Mouse (Mus musculus) gastrocnemius, adult 2 months (tissue): ENCODE measurements at regions not wholly inside any gene's neighbourhood (a gene's known extent, or its start where the extent isn't known, plus 50 kb on each side); places are given as distances from the start of the nearest gene placed in this dataset.

Experiments used
- DNase-seq: peaks from one replicate; pipeline ENCODE4 v3.0.0; 2022
- H3K27ac ChIP-seq: fragments of 200-600 bp; 2 replicates; pipeline ENCODE4 v1.8.1; 2022; ENCODE audit warnings: mild to moderate bottlenecking
- H3K4me3 ChIP-seq: fragments of 200-600 bp; 2 replicates; pipeline ENCODE4 v1.8.1; 2022; ENCODE audit warnings: mild to moderate bottlenecking, moderate library complexity
- CTCF ChIP-seq: fragments of 200-600 bp; IDR thresholded peaks from 2 replicates; pipeline ENCODE4 v1.8.1; 2022; ENCODE audit warnings: antibody characterized with exemption, mild to moderate bottlenecking, moderate library complexity
- intact Hi-C: fragments of 180-260 bp; cut with DNase I; formaldehyde crosslinking; loops from one replicate; pipeline ENCODE4 v1.15.1; 2025

DNA sequence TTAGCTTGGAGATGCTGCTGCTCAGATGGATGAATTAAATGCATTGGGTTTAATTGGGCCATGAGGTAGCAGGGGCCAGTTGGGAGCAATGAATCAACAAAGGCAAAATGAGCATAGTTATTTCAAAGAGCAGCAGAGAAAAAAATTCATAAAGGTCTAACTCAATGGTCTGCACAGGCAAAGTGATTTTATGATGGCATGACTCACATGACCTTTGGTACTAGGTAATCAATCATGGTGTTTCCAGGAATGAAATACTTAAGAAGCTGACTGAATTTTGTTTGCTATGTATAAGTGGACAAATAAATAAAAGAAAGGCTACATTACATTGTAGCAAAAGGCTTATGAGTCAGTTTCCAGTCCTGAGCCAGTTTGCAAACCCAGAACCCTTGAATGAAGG lies 158.5 kb downstream of the Ahr start:
- intact Hi-C loops: no loop called here
- H3K4me3 ChIP-seq: no peak overlapping the region
- TF ChIP-seq CTCF: no peak
- DNase-seq: no peak
- no peak overlapping the region for H3K27ac ChIP-seq

DNA sequence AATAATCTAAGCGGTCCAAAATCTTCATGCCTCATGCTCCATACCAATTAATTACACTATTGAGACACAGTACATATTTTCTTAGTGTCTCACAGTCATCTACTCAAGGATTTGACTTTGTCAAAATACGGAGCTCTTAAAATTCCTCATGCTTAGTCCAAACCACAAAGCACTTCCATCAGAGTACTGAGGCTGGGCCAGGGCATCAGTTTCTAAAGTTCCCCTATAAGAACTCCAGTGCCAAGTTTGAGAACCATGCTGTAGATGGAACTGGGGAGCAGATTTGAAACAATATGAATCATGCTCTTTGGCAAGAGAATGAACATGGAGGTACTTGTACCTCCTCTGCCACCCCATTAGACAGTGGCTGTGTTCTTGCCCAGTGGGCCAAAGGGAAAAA lies 176.9 kb downstream of the Ahr start:
- Histone ChIP-seq H3K4me3 (no peak overlapping the region), H3K27ac (no peak overlapping the region)
- no peak for TF ChIP-seq CTCF
- intact Hi-C loops: no loop called here
- DNase-seq: no peak

DNA sequence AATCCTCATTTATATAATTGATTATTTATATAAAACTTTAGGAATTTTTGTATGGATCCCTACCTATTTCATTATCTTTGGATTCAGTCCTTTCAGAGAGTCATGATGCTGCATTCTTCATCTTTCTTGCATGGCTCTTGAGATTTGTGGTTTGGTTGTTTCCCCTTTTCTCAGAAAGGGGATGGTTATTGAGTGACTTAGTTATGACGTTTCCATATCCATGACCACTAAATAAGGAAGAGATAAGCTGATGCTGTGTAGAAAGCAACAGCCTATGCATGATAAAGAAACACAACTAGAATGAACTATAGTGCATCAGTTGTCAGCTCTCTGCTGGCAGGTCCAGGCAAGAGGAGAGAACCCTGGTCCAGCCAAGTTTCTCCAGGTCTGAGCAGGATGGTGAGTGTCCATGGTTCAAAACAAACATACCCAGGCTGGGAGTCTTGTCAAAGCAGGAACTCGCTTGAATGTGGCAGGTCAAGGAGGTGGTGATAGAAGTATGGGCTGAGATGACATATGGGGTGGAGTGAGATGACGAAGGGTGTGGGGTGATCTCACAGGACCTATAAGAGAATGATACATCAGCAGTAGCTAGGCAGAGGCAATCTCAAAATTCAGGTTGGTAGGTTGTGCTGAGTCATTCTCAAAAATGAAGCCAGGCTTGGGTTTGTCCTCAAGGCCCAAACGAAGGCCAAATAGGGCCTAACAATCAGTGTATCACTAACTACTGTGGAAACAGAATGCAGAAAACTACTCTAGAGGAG lies 196.5 kb downstream of the Ahr start:
- intact Hi-C loops: loop anchor here (10.0 kb wide), 1 partner anchor 114 kb away; no protein-coding TSS in a partner anchor
- Histone ChIP-seq H3K27ac (no peak overlapping the region), H3K4me3 (no peak overlapping the region)
- no peak for TF ChIP-seq CTCF
- no peak for DNase-seq

DNA sequence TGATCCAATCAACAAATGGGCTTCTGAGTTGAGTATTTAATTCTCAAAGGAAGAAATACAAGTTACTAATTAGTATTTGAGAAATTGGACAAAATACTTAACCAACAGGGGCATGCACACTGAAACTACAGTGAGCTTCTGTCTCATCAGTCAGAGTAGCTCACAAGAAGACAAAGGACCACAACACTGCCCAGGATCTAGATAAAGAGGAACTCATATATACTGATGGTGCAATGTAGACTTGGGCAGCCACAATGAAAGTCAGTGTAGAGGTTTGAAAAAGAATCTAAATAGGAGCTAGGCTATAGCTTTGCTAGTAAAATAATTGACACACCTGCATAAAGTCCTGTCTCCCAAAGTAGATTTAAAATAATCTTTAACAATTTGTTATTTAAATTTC lies 198.5 kb downstream of the Ahr start:
- no peak for TF ChIP-seq CTCF
- no peak for DNase-seq
- Histone ChIP-seq H3K27ac (no peak overlapping the region), H3K4me3 (no peak overlapping the region)
- intact Hi-C loops: loop anchor here (10.0 kb wide), 1 partner anchor 112 kb away; no protein-coding TSS in a partner anchor

DNA sequence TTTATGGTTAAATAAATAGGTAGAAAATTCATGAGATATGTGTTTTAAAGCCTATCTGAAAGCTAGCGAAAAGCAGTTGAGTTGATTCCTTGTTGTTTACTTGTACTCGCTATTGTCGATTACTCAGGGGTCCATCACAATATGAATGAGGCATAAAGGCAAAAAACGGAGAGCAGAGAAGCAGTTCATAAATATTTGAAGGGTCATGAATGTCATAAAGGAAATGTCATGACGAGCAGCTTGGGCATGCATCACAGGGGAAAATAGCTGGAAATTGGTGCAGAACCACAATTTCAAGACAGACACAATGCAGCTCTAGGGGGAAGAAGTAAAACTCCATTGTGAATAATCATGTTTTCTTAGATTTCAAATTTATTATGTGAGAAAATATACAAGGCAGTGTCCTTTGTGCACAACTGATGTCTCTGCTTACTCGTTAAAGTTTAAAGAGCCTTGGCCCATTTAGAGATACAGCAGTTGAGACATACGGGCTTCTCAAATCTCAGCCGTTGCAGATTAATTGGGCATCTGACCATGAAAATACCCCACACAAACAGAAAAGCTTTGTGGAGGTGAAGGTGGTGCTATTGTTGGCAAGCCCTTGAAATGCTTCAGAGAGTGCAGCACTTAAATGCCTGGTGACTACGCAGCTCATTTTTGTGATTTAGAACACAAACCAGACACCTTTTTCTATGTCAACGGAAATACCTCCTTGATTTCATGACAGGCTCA lies 200.3 kb downstream of the Ahr start:
- intact Hi-C loops: loop anchor here (10.0 kb wide), 1 partner anchor 110 kb away; no protein-coding TSS in a partner anchor
- no peak for TF ChIP-seq CTCF

DNA sequence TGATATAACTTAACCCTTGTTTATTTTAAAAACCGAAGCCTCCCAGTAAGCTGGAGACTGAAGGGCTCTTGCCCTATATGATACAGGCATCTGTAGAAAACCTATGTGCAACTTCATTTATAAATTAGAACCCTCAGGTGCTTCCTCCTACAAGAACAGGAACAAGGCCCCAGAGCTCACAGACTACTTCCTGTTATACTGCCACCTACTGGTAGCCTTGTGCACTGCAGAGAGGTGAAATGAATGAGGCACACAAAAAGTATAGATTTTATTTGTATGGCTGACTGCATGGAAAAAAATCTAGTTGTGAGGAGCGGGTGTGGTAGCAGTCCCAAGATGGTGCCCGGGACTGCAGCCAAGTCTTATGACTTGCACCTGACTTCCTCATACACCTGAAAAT lies 203.5 kb downstream of the Ahr start:
- DNase-seq: peak; percentile 21
- Histone ChIP-seq H3K4me3 (no peak overlapping the region), H3K27ac (no peak overlapping the region)
- peak; percentile 69 for TF ChIP-seq CTCF
- intact Hi-C loops: loop anchor here (10.0 kb wide), 1 partner anchor 107 kb away; no protein-coding TSS in a partner anchor

More for the DNA sequence above, 200.3 kb downstream of the Ahr start:
- Histone ChIP-seq H3K27ac (no peak overlapping the region), H3K4me3 (no peak overlapping the region)
- no peak for DNase-seq

DNA sequence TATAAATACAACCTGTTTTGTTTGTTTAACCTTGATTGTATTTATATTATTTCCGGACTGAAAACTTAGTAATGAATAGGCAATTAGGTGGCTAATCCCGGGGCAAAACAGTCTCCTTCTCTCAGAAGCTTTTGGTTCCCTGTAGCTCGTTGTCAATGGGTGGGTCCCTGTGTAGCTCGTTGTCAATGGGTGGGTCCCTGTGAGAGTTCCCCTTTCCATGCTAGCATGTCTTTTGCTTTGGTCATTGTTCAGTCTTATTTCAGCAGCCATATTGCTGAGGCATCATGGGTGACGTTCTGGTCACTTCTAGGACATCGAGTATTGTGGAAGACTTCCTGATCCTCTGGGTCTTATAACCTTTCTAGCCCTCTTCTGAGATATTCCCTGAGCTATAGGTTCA lies 205.1 kb downstream of the Ahr start:
- intact Hi-C loops: loop anchor here (10.0 kb wide), 1 partner anchor 105 kb away; no protein-coding TSS in a partner anchor
- no peak for TF ChIP-seq CTCF
- H3K4me3 ChIP-seq: no peak overlapping the region
- DNase-seq: no peak
- H3K27ac ChIP-seq: no peak overlapping the region

DNA sequence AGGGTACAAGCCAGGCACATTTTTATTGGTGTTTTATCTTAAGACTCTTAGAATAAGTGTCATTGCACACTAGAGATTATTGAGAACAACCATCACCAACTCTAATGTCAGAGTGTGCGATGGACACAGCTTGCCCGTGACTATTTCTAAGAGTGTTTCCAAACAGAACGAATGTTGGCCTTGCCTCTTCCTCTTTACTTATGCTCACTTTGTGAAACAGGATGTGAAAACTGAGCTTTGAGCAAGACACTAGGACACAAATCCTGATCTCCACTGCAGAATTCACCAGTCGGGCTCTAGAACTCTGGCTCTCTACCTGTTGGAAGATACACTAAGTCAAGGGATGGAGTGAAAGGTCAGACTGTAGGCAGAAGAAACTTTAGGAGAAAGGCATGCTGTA lies 215.3 kb downstream of the Ahr start:
- no peak for TF ChIP-seq CTCF
- Histone ChIP-seq H3K27ac (no peak overlapping the region), H3K4me3 (no peak overlapping the region)
- intact Hi-C loops: no loop called here
- no peak for DNase-seq

DNA sequence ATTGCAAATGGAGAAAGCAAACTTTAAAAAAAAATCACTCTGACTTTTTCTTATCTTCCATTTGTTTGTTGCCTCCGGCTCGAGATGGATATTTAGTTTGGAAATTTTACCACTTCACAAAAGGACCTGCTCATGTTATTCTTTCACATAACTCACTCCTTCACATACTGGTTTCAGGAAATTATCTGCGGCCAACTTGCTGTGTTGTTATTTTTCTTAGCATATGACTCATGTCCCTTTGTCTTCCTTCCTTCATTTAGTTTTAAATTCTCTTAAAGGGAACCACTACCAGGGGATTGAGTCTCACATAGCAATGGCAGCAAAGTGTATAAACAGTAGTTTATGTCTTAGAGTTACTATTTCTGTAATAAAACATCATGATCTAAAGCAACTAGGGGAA lies 217.8 kb downstream of the Ahr start:
- Histone ChIP-seq H3K4me3 (no peak overlapping the region), H3K27ac (peak overlapping the region; percentile 31; the same call in 1 of the 2 replicates)
- TF ChIP-seq CTCF: no peak
- no peak for DNase-seq
- intact Hi-C loops: no loop called here

DNA sequence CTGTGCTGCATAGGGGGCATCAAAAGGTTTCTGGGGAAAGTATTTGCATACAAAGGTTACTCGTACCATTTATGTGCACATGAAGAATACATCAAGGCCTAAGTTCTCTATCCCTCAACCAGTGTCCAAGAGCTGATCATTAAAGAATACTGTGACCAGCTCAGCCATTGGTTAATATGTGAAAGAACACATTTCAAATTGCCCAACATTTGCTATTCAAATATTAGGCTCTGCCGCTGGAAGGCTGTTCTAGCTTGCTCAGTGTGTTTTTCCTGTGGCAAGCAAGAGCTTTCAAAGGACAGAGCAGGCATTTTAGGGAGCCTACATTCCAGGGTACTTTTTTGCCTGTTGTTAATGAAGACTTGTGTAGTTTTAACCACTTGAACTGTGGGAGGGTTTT lies 220.8 kb downstream of the Ahr start:
- intact Hi-C loops: no loop called here
- TF ChIP-seq CTCF: no peak
- Histone ChIP-seq H3K27ac (no peak overlapping the region), H3K4me3 (no peak overlapping the region)
- DNase-seq: no peak

DNA sequence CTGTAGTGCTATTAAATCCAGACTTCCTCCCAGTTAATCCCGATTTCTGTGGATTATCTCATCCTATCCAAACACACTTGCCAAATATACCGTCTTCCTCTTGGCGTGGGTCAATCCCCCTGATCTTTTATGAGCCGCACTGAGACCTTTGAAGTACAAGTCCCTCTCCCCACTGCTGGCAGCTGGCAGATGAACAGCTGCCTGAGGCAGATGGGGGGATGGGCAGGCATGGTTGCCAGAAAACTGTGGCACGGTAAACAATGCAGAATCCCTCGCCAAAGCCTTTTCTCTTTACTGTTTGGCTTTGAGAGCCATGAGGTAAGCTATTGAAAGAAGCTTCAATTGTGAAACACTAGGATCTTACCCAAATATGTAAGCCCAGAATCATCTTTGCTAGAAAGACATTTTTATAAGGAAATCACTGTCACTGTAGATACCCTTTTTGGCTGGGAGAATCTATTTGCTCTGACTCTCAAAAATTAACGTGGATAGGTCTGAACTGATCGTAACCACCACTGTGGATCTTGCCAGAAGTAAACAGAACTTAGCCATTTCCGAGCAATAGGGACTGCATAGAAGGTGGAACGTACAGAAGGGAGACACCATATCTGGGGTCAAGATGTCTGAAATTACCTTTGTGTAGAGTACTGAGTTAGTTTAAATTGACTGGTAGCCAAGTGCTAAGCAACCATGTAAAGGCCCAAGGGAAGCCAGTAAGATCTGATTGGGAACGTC lies 221.5 kb downstream of the Ahr start:
- Histone ChIP-seq H3K4me3 (peak overlapping the region; percentile 45), H3K27ac (peak overlapping the region; percentile 31)
- no peak for TF ChIP-seq CTCF
- intact Hi-C loops: no loop called here
- DNase-seq: peak; percentile 51

DNA sequence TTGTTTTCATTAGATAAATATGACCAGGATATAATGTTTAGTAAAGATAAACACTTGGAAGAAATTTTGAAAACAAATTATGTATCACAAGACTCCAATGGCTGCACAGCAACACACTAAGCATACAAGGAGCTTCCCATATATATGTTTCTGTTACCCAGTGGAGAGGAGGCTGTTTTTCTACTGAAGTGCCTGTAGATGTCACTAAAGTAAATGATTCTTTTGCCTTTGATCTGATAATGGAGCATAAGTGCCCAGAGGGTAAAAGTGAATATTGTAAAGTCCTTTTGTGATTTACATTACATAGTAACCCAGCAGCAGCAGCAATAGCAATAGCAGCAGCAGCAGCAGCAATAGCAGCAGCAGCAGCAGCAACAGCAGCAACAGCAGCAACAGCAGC lies 226.3 kb downstream of the Ahr start:
- intact Hi-C loops: loop anchor here (10.0 kb wide), 1 partner anchor 526 kb away; no protein-coding TSS in a partner anchor
- peak; percentile 64 for TF ChIP-seq CTCF

More for the DNA sequence above, 226.3 kb downstream of the Ahr start:
- H3K27ac ChIP-seq: no peak overlapping the region
- no peak for DNase-seq
- no peak overlapping the region for H3K4me3 ChIP-seq
